In genomic region chr1:90690591-90691116, GRCm38 (mm10) we compare ENCODE assay signal across 9 mouse cellular contexts.
DNase-seq lines count a peak whose midpoint lies in the region; ATAC-seq lines count a peak whose summit lies in the region.
"Had no signal": no experiment of that assay in that cellular context is flagged by ENCODE, and none has a peak within 500 bp of the region (broad histone marks: within the 10 kb centered on the region; RNA-seq: fewer than 3 reads in every experiment).

No protein-coding gene starts in this region.

- H3K9me3 ChIP-seq in neural tube, embryonic 15.5 days (replicated peaks), result no peaks in the 10 kb centered on the region
- H3K9me3 ChIP-seq: neural tube, embryonic 13.5 days had no signal

- no peak overlapping the region for H3K4me3 ChIP-seq in neural tube, embryonic 15.5 days (replicated peaks)
- H3K4me3 ChIP-seq: neural tube, embryonic 13.5 days had no signal

- H3K27me3 ChIP-seq in neural tube, embryonic 15.5 days (replicated peaks), result no peaks in the 10 kb centered on the region
- H3K27me3 ChIP-seq: neural tube, embryonic 13.5 days had no signal

- no peaks in the 10 kb centered on the region for H3K4me1 ChIP-seq in neural tube, embryonic 15.5 days
- H3K4me1 ChIP-seq: neural tube, embryonic 13.5 days had no signal

- no peak overlapping the region for H3K4me2 ChIP-seq in neural tube, embryonic 15.5 days
- H3K4me2 ChIP-seq: neural tube, embryonic 13.5 days had no signal

- no peak overlapping the region for H3K9ac ChIP-seq in neural tube, embryonic 15.5 days (replicated peaks)
- H3K9ac ChIP-seq: neural tube, embryonic 13.5 days had no signal

- WGBS in neural tube, embryonic 15.5 days, result 47% methylated on average over 4 of the region's 4 CpGs

- DNase-seq in adrenal gland, adult (ENCODE audit: inconsistent age in 2 of 2, low spot score in 1 of 2), result peak; percentile 14 to 49
- no peak for DNase-seq in adrenal gland, adult 8-10 months
- peak; percentile 26 for DNase-seq in neural tube, embryonic 10.5 days (ENCODE audit: extremely low spot score, low spot score)
- DNase-seq in kidney, postnatal 14 days, result peak; percentile 39
- peak; percentile 72 for DNase-seq in lung, postnatal 10 days

- no peaks in the 10 kb centered on the region for H3K36me3 ChIP-seq in neural tube, embryonic 15.5 days
- H3K36me3 ChIP-seq: neural tube, embryonic 13.5 days had no signal

- no peak for ATAC-seq in neural tube, embryonic 15.5 days (ENCODE audit: low FRiP score)
- no peak for ATAC-seq in megakaryocyte progenitor cell, adult 5-6 weeks (replicated peaks; ENCODE audit: poor library complexity)
- no peak for ATAC-seq in activated CD4-positive, CD25-positive, alpha-beta regulatory T cell, adult 4 months

- no peak overlapping the region for H3K27ac ChIP-seq in neural tube, embryonic 15.5 days (replicated peaks)
- H3K27ac ChIP-seq: neural tube, embryonic 13.5 days had no signal
